Mouse (Mus musculus) G1E (cell line): ENCODE results near the gene Ccdc15.

Source experiments
- CTCF ChIP-seq: IDR thresholded peaks from 2 replicates; pipeline ENCODE4 v1.5.1; 2012; ENCODE audit warnings: low read depth, low read length, inconsistent platforms, mixed read lengths
- GATA1 ChIP-seq: IDR thresholded peaks from 2 replicates; pipeline ENCODE4 v1.6.1; 2012; ENCODE audit warnings: borderline replicate concordance, low read length, inconsistent platforms, mixed read lengths
- POLR2AphosphoS5 ChIP-seq: IDR thresholded peaks from 2 replicates; pipeline ENCODE4 v1.6.1; 2012; ENCODE audit warnings: low read depth, low read length, inconsistent platforms; ENCODE audit not compliant: insufficient replicate concordance
- TAL1 ChIP-seq: conservative IDR thresholded peaks from 2 replicates; pipeline ENCODE4 v1.6.1; 2012; ENCODE audit warnings: low read depth, low read length, inconsistent platforms, mixed read lengths

GRCm38 (mm10) chr9:37245810-37246209, 102.4 kb downstream of the Ccdc15 start:
- no peak for TF ChIP-seq CTCF
- TF ChIP-seq GATA1, result no peak
- TF ChIP-seq POLR2AphosphoS5, result no peak
- no peak for TF ChIP-seq TAL1
